Mouse (Mus musculus): Measurements from ENCODE around the gene Rps18. TPM values are rescaled to one million over a fixed set of nuclear protein-coding genes. Genes with fewer than 3 reads are reported as not detected.

The Rps18 gene
- polyA plus RNA-seq, 1 experiment: 1,668 TPM

DNA sequence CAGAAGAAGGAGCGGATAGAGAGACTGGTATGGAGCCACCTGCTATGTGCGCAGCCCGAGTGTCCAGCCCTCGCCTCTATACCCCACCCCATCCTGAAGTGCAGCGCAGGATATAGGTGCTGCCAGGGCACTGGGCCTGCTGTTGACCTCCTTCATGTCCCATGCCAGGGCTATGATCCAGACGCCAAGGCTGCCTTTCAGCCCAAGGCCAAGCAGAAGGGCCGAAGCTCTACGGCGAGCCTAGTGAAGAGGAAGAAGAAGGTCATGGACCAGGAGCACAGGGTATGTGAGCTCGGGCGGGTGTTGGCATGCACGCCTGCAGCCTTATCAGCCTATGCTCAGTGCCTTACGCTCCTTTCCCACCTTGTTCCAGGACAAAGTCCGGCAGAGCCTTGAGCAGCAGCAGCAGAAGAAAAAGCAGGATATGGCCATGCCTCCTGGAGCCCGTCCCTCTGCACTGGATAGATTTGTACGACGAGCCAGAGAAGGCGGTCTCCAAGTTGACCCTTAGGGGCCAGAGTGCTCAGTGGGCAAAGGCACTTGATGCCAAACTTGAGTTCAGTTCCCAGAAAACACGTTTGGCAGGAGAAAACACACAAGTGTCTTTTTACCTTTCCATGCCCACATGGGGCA, 6.8 kb downstream of the Rps18 start:
- no peak overlapping the region for H3K27ac ChIP-seq (ENCODE audit: insufficient read depth, low read length)
- TF ChIP-seq CTCF (IDR thresholded peaks at IDR 0.05; ENCODE audit: borderline replicate concordance, insufficient read depth, low read length) (no peak), POLR2A (IDR thresholded peaks at IDR 0.05; ENCODE audit: low read depth, low read length) (0 out of 2 replicates have a peak, but pooled peaks have one; percentile 18)

DNA sequence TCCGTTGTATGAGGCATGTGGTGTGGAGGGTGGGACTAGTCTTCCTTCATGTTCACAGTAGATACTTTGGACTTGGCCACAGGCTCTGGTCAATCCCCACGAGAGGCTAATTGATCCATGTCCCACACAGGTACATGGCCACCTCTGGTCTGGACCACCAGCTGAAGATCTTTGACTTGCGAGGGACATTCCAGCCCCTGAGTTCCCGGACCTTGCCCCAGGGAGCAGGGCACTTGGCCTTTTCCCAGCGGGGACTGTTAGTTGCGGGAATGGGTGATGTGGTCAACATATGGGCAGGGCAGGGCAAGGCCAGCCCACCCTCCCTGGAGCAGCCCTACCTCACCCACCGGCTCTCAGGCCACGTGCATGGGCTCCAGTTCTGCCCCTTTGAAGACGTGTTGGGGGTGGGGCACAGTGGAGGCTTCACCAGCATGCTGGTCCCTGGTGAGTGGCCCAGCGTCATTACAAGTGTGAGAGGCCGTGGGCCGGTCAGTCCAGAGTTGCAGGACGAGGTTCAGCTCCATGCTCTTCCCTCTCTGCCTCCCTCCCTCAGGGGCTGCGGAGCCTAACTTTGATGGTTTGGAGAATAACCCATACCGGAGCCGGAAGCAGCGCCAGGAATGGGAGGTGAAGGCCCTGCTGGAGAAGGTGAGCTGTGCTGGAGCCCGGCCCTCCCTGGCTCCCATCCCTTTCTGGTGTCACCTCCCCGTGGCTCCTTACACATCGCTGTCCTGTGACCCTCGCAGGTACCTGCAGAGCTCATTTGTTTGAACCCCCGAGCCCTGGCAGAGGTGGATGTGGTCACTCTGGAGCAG, 7.5 kb downstream of the Rps18 start:
- H3K4me1 ChIP-seq (ENCODE audit: control insufficient read depth, insufficient read depth, low read length): peaks cover 7% of the 10 kb centered on the region
- no peak for TF ChIP-seq POLR2A (IDR thresholded peaks at IDR 0.05; ENCODE audit: low read depth, low read length)
- no peak for TF ChIP-seq CTCF (IDR thresholded peaks at IDR 0.05; ENCODE audit: borderline replicate concordance, insufficient read depth, low read length)

More for the DNA sequence above, 6.8 kb downstream of the Rps18 start:
- no peak overlapping the region for H3K4me3 ChIP-seq (ENCODE audit: insufficient read depth, low read length)
- H3K4me1 ChIP-seq (ENCODE audit: control insufficient read depth, insufficient read depth, low read length): peaks cover 8% of the 10 kb centered on the region

DNA sequence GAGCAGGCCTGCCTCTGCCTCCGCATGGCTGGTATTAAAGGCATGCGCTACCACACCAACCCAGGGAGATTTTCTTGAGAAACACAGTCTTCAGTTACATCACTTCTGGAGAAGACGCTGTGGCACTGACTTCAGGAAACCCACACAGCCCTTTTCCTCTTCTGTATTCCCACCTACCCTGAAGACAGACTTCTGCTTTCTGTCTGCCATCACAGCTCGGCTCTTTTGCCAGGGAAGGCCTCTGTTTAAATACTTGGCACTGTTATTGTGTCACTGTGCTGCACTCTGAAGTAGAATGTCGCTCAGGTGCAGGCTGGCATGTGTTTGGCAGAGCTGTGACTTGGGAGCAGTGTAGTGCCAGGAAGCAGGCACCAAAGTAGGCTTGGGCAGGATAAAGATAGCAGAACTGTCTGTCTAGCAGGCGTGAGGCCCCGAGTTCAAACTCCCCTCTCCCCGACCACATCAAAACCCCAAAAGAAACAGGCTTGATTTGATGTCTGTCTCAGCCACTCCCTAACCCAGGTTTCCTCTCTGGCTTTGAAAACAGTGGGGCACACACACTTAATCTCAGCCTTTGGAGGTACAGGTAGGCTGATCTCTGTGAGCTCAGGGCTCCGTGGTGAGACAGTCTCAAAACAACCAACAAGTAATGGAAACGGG, 8.2 kb downstream of the Rps18 start:
- H3K4me3 ChIP-seq (ENCODE audit: insufficient read depth, low read length): no peak overlapping the region
- no peak overlapping the region for H3K27ac ChIP-seq (ENCODE audit: insufficient read depth, low read length)
- no peak for TF ChIP-seq POLR2A (IDR thresholded peaks at IDR 0.05; ENCODE audit: low read depth, low read length)
- no peak for TF ChIP-seq CTCF (IDR thresholded peaks at IDR 0.05; ENCODE audit: borderline replicate concordance, insufficient read depth, low read length)
- H3K4me1 ChIP-seq (ENCODE audit: control insufficient read depth, insufficient read depth, low read length): peaks cover under 1% of the 10 kb centered on the region; the same call in 1 of the 2 replicates

More for the DNA sequence above, 7.5 kb downstream of the Rps18 start:
- Histone ChIP-seq H3K27ac (ENCODE audit: insufficient read depth, low read length) (no peak overlapping the region), H3K4me3 (ENCODE audit: insufficient read depth, low read length) (no peak overlapping the region)

DNA sequence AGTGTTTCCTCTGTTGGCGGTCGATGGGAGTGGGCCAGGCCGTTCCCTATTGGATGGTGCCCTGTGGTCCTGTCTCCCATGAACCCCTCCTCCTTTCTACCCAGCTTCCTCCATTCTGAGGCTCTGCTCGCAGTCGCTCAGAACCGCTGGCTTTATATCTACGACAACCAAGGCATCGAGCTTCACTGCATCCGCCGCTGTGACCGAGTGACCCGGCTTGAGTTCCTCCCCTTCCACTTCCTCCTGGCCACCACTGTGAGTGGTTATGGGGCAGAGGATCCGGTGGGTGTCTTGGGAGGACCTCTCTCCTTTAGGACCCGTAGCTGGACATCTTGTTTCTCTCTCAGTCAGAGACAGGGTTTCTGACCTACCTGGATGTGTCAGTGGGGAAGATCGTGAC, 12.3 kb downstream of the Rps18 start:
- no peak overlapping the region for H3K27ac ChIP-seq (ENCODE audit: insufficient read depth, low read length)

DNA sequence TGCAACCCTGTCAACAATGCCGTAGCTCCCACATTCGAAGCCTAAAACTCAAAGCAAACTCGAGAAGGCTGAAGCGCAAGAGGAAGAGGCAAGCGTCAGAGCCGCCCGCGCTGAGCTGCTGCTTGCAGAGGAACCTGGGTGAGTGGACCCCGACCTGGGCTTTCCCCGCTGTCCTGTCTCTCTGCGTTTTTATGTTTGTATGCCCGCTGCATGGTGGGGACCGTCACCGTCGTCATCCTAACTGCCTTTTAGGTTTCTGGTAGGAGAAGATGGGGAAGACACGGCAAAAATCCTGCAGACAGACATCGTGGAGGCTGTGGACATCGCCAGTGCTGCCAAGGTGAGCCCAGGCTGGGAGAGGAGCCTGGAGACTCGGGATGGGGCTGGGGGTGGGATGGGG, 14.4 kb downstream of the Rps18 start:
- peak overlapping the region; percentile 93 for H3K4me3 ChIP-seq (ENCODE audit: insufficient read depth, low read length)
- TF ChIP-seq CTCF (IDR thresholded peaks at IDR 0.05; ENCODE audit: borderline replicate concordance, insufficient read depth, low read length) (no peak), POLR2A (IDR thresholded peaks at IDR 0.05; ENCODE audit: low read depth, low read length) (no peak)
- peaks cover 7% of the 10 kb centered on the region; the same call in 1 of the 2 replicates for H3K4me1 ChIP-seq (ENCODE audit: control insufficient read depth, insufficient read depth, low read length)
- H3K27ac ChIP-seq (ENCODE audit: insufficient read depth, low read length): no peak overlapping the region

More for the DNA sequence above, 12.3 kb downstream of the Rps18 start:
- Histone ChIP-seq H3K4me3 (ENCODE audit: insufficient read depth, low read length) (no peak overlapping the region), H3K4me1 (ENCODE audit: control insufficient read depth, insufficient read depth, low read length) (peaks cover 7% of the 10 kb centered on the region; the same call in 1 of the 2 replicates)
- TF ChIP-seq CTCF (IDR thresholded peaks at IDR 0.05; ENCODE audit: borderline replicate concordance, insufficient read depth, low read length) (no peak), POLR2A (IDR thresholded peaks at IDR 0.05; ENCODE audit: low read depth, low read length) (no peak)

DNA sequence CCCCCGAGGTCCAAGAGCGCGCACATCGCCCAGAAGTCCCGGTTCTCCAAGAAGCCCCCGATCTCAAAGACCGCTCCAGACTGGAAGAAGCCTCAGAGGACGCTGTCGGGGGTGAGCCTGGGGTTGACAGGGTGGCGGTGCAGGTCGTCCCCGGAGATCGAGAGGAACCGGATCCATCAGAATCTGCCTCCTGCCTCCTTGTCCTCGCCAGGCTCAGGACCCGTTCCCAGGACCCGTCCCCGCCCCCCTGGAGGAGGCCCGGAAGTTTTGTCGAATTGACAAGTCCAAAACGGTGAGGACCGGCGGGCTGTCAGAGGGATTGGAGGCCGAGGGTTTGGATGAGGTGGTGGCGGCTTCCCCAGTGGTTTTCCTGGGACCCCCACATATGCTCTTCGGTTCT, 14.8 kb downstream of the Rps18 start:
- H3K4me3 ChIP-seq (ENCODE audit: insufficient read depth, low read length): peak overlapping the region; percentile 93
- TF ChIP-seq POLR2A (IDR thresholded peaks at IDR 0.05; ENCODE audit: low read depth, low read length) (no peak), CTCF (IDR thresholded peaks at IDR 0.05; ENCODE audit: borderline replicate concordance, insufficient read depth, low read length) (no peak)
- peaks cover 7% of the 10 kb centered on the region; the same call in 1 of the 2 replicates for H3K4me1 ChIP-seq (ENCODE audit: control insufficient read depth, insufficient read depth, low read length)
- no peak overlapping the region for H3K27ac ChIP-seq (ENCODE audit: insufficient read depth, low read length)

DNA sequence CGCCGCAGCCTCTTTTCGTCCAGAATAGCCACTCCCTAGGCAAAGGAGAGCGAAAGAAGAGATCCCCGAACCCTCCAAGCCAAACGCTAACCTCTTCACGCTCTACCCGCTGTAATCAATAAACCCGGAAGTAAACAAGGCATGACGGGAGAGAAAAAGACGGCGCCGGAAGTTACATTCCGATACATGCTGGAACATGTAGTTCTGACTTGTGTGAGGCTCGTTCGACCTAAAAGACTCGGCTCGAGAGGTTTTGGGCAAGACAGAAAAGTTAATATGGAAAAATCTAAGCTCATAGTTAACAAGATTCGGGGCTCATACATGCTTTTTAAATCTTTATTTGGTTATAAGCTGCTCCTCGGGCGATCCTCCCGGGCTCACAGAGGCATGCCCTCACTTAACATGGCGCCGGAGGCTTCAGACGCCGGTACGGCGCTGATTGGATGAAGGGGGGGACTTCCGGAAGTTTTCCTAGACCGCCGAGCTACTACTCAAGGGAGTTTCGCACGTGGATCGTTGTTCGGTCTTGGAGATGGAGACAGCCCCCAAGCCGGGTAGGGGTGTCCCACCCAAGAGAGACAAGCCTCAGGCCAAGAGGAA, 15.5 kb downstream of the Rps18 start, which contains the start of the genes Pfdn6 and Wdr46:
Pfdn6 (minus strand) TSS at position 138 of the 600 bp plus-strand sequence.
Wdr46 (plus strand) TSS at position 455 of the 600 bp plus-strand sequence.
- H3K27ac ChIP-seq (ENCODE audit: insufficient read depth, low read length): peak within 1 kb of the TSS; percentile 76
- TF ChIP-seq CTCF (IDR thresholded peaks at IDR 0.05; ENCODE audit: borderline replicate concordance, insufficient read depth, low read length) (no peak), POLR2A (IDR thresholded peaks at IDR 0.05; ENCODE audit: low read depth, low read length) (peak; percentile 72)
- peak within 1 kb of the TSS; percentile 93 for H3K4me3 ChIP-seq (ENCODE audit: insufficient read depth, low read length)
- H3K4me1 ChIP-seq (ENCODE audit: control insufficient read depth, insufficient read depth, low read length): peaks cover 7% of the 10 kb centered on the region; the same call in 1 of the 2 replicates

DNA sequence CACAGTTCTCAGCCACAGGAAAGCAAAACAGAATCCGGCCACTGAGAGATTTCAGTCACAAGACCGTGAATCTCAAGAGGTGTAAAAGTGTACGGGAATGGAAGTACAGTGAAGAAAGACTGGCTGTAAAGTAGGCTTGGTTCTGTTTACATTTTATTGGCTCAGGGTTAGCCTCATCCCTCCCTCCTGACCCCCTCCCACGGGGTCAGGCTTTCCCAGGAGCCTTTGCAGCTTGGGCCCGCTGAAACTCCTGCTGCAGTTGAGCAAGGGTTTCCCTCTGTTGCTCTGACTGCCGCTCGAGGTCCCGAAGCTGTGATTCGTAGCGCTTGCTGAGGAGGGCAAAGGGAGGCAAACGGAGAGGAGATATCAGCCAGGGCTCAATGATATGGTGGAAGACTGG, 17.0 kb downstream of the Rps18 start:
- Histone ChIP-seq H3K4me1 (ENCODE audit: control insufficient read depth, insufficient read depth, low read length) (peaks cover 7% of the 10 kb centered on the region; the same call in 1 of the 2 replicates), H3K4me3 (ENCODE audit: insufficient read depth, low read length) (no peak overlapping the region), H3K27ac (ENCODE audit: insufficient read depth, low read length) (no peak overlapping the region)
- no peak for TF ChIP-seq POLR2A (IDR thresholded peaks at IDR 0.05; ENCODE audit: low read depth, low read length)
- TF ChIP-seq CTCF (IDR thresholded peaks at IDR 0.05; ENCODE audit: borderline replicate concordance, insufficient read depth, low read length): no peak

DNA sequence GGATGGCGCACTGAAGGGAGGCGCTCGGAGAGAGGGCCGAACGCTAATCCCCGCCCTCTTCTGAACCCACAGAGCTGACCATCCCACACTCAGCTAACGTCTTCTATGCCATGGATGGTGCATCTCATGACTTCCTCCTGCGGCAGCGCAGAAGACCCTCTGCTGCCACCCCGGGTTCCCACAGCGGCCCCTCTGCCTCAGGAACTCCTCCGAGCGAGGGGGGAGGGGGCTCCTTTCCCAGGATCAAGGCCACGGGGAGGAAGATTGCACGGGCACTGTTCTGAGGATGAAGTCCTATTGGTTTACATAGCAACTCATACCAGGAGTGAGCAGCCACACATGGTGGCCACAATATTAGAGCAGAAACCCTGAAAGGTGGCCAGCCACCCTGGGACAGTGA, 18.8 kb downstream of the Rps18 start:
- Histone ChIP-seq H3K27ac (ENCODE audit: insufficient read depth, low read length) (no peak overlapping the region), H3K4me3 (ENCODE audit: insufficient read depth, low read length) (no peak overlapping the region), H3K4me1 (ENCODE audit: control insufficient read depth, insufficient read depth, low read length) (peaks cover 7% of the 10 kb centered on the region; the same call in 1 of the 2 replicates)
- TF ChIP-seq POLR2A (IDR thresholded peaks at IDR 0.05; ENCODE audit: low read depth, low read length) (no peak), CTCF (IDR thresholded peaks at IDR 0.05; ENCODE audit: borderline replicate concordance, insufficient read depth, low read length) (no peak)

All from embryonic fibroblast, embryonic 13.5 days (primary cell).